Mouse (Mus musculus) CH12.LX (cell line): ENCODE results near the gene Foxa2.

Experiments used
- EP300 ChIP-seq: IDR thresholded peaks from 2 replicates; pipeline ENCODE4 v1.6.1; 2011; ENCODE audit warnings: low read length, improper control_type of control experiment
- POLR2AphosphoS2 ChIP-seq: IDR thresholded peaks from 2 replicates; pipeline ENCODE4 v1.6.1; 2011; ENCODE audit warnings: low read depth, low read length, improper control_type of control experiment

- TF ChIP-seq EP300: no peak
- TF ChIP-seq POLR2AphosphoS2: no peak
Measured at GRCm38 (mm10) chr2:148090071-148090470, 43.3 kb upstream of the Foxa2 start.
